Mouse (Mus musculus): ENCODE results near the gene Psg17.
"Not testable (repeated sequence)": the region's sequence is repeated elsewhere in the genome, so short reads cannot be mapped to it uniquely, and the experiment has no call there.

Psg17 gene

GRCm38 (mm10) chr7:18821507-18821906 is at the start of gene Psg17:
Gene Psg17, minus strand, starts transcription at chr7:18821607.
- DNase-seq: no peak

- DNase-seq: not testable (repeated sequence)
These were observed 49.6 kb upstream of the Psg17 start, which contains the start of gene Pglyrp1 for GRCm38 (mm10) chr7:18871031-18871430. Gene Pglyrp1, plus strand, starts transcription at chr7:18871331.

GRCm38 (mm10) chr7:18868491-18868890 is 47.1 kb upstream of the Psg17 start:
- DNase-seq: no peak

- no peak for DNase-seq
These were observed 41.4 kb upstream of the Psg17 start for GRCm38 (mm10) chr7:18862801-18863200.

GRCm38 (mm10) chr7:18858310-18858916 is 37.0 kb upstream of the Psg17 start:
- DNase-seq: no peak

- DNase-seq: no peak
These were observed 27.0 kb upstream of the Psg17 start for GRCm38 (mm10) chr7:18848395-18848794.

GRCm38 (mm10) chr7:18844811-18845210 is 23.4 kb upstream of the Psg17 start:
- DNase-seq: no peak

- no peak for DNase-seq
These were observed 19.8 kb upstream of the Psg17 start for GRCm38 (mm10) chr7:18841174-18841567.

- peak; percentile 9 to 17 for DNase-seq
These were observed 19.2 kb upstream of the Psg17 start for GRCm38 (mm10) chr7:18840386-18841173.

- no peak for DNase-seq
These were observed 18.5 kb upstream of the Psg17 start, which contains the start of gene Mill2 for GRCm38 (mm10) chr7:18839865-18840264. Gene Mill2, plus strand, starts transcription at chr7:18839966.

GRCm38 (mm10) chr7:18832298-18832697 is 10.9 kb upstream of the Psg17 start:
- DNase-seq: no peak

GRCm38 (mm10) chr7:18829545-18829944 is 8.1 kb upstream of the Psg17 start:
- DNase-seq: no peak

- DNase-seq: no peak
These were observed 7.2 kb upstream of the Psg17 start for GRCm38 (mm10) chr7:18828592-18828991.

- no peak for DNase-seq
These were observed 6.6 kb upstream of the Psg17 start for GRCm38 (mm10) chr7:18827792-18828546.

GRCm38 (mm10) chr7:18818301-18818700 is 3.1 kb downstream of the Psg17 start:
- no peak for DNase-seq

GRCm38 (mm10) chr7:18803526-18803925 is 17.9 kb downstream of the Psg17 start:
- no peak for DNase-seq

- DNase-seq: no peak
These were observed 22.3 kb downstream of the Psg17 start for GRCm38 (mm10) chr7:18799129-18799528.

GRCm38 (mm10) chr7:18798420-18798819 is 23.0 kb downstream of the Psg17 start, which contains the start of gene Psg19:
Gene Psg19, minus strand, starts transcription at chr7:18798520.
- DNase-seq: no peak

GRCm38 (mm10) chr7:18790671-18791070 is 30.7 kb downstream of the Psg17 start:
- not testable (repeated sequence) for DNase-seq

- DNase-seq: not testable (repeated sequence)
These were observed 40.1 kb downstream of the Psg17 start for GRCm38 (mm10) chr7:18781301-18781700.

- no peak for DNase-seq
These were observed 42.0 kb downstream of the Psg17 start for GRCm38 (mm10) chr7:18779337-18779781.

All from thymus, adult 18-20 months (tissue).